Mouse (Mus musculus) erythroblast, embryonic 14.5 days (primary cell): Measurements from ENCODE around the gene Cenpt.

Experiments used
- GATA1 ChIP-seq: IDR thresholded peaks from 2 replicates; pipeline ENCODE4 v1.6.1; 2012; ENCODE audit warnings: low read length, inconsistent platforms, mixed read lengths
- TAL1 ChIP-seq: IDR thresholded peaks from 3 replicates; pipeline ENCODE4 v1.6.1; 2012; ENCODE audit warnings: low read length, inconsistent platforms, mixed read lengths

DNA sequence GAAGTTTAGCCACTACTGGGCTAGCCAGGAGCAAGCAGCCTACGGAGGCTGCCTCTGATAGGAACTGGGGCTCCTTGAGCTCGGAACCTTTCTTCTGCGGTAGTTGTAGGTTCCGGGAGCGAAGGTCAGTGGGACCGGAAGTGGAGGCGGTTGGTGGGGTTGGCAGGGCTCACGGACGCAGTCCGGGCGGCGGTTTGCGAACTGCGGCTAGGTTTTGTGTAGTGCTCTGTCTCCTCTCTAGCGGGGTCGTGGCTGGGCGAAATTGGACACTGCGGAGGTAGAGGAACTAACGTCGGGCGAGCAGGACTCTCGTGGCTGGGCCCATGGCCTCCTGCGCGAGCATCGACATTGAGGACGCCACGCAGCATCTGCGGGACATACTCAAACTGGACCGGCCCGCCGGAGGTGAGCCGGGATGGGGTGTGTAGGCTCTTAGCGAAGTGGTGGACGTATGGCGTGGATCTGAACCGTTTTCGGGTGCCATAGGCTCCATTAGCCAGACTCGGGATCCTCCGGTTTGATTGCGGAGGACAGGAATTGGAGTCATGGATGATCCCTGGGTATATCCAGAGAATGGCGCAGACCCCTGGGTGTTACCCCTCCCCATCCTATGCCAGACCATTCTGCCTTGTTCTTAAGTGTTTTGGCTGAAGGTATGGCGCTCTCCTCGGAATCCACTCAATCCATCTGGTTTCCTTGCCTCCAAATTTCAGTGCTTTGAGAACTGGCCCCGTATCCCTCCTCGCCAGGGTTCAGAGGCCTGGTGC is 27.9 kb upstream of the Cenpt start, which contains the start of gene Edc4:
- TF ChIP-seq GATA1: no peak
- no peak for TF ChIP-seq TAL1
